Mouse (Mus musculus) midbrain, embryonic 10.5 days (tissue): ENCODE data around the gene Cdc34. TPM values are rescaled to one million over a fixed set of nuclear protein-coding genes. Genes with fewer than 3 reads are reported as not detected.

Source experiments
- DNase-seq: peaks from one replicate; pipeline ENCODE4 v3.0.0-alpha.2; 2017; ENCODE audit warnings: low spot score
- H3K27ac ChIP-seq: fragments of 300-500 bp; sonication (generic); replicated peaks from 2 replicates; pipeline ENCODE4 v1.5.1; 2016; ENCODE audit warnings: mild to moderate bottlenecking
- H3K27me3 ChIP-seq: fragments of 300-500 bp; sonication (generic); 2 replicates; pipeline ENCODE4 v1.6.1; 2016; ENCODE audit warnings: low read depth, mild to moderate bottlenecking; ENCODE audit not compliant: poor library complexity, severe bottlenecking
- H3K36me3 ChIP-seq: fragments of 300-500 bp; sonication (generic); 2 replicates; pipeline ENCODE4 v1.6.1; 2016; ENCODE audit warnings: mild to moderate bottlenecking, moderate library complexity
- H3K4me1 ChIP-seq: fragments of 300-500 bp; sonication (generic); 2 replicates; pipeline ENCODE4 v1.6.1; 2016
- H3K4me3 ChIP-seq: fragments of 300-500 bp; sonication (generic); 2 replicates; pipeline ENCODE4 v1.5.1; 2016; ENCODE audit warnings: mild to moderate bottlenecking, moderate library complexity
- H3K9me3 ChIP-seq: fragments of 300-500 bp; sonication (generic); replicated peaks from 2 replicates; pipeline ENCODE4 v1.6.1; 2016; ENCODE audit warnings: mild to moderate bottlenecking
- WGBS: fragments of 180-500 bp; shearing (Covaris S2); methylation state at CpG from one replicate; pipeline ENCODE4 v1.1.7; 2016; 5-methylcytosine and 5-hydroxymethylcytosine counted together
- polyA plus RNA-seq: library from polyadenylated mRNA; unstranded; fragments of >200 nt; fragmentation: Nextera tagmentation; extraction: Ambion mirVana; gene quantifications from 2 replicates; pipeline ENCODE4 v1.2.1, GENCODE M21; 2016

The Cdc34 gene
- polyA plus RNA-seq, 1 experiment from 2014 or later = 270 TPM

DNA sequence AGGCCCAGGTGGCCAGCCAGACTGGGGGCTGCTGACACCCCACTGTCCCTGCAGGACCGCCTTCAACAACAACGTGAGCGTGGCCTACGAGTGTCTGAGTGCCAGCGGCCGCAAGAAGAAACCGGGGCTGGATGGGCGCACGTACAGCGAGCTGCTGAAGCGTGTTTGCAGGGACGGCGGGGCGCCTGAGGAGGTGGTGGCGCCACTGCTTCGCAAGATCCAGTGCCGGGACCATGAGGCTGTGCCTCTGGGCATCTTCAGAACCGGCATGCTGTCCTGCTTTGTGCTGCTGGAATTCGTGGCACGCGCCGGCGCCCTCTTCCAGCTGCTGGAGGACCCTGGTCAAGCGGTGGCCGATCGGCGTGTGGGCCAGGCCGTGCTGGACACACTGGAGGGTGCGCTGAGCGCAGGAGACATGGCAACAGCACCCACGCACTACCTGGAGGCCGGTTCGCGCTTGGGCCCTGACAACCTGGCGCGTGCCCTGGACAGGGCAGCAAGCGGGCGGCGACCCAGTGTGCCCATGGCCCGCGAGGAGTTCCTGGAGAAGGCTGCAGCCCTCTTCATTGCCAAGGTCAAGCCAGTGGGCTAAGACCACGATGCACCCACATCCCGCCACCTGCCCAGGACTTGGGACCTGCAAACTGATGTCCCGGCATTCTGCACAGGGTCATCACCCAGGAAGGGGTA, 6.5 kb upstream of the Cdc34 start:
- Histone ChIP-seq H3K4me3 (peak overlapping the region; percentile 9; the same call in 1 of the 2 replicates), H3K4me1 (peaks cover 17% of the 10 kb centered on the region), H3K27ac (no peak overlapping the region), H3K36me3 (peaks cover 46% of the 10 kb centered on the region), H3K27me3 (peaks cover 8% of the 10 kb centered on the region; the same call in 1 of the 2 replicates), H3K9me3 (no peaks in the 10 kb centered on the region)
- 57% methylated on average over 44 of the region's 44 CpGs for WGBS
- no peak for DNase-seq

DNA sequence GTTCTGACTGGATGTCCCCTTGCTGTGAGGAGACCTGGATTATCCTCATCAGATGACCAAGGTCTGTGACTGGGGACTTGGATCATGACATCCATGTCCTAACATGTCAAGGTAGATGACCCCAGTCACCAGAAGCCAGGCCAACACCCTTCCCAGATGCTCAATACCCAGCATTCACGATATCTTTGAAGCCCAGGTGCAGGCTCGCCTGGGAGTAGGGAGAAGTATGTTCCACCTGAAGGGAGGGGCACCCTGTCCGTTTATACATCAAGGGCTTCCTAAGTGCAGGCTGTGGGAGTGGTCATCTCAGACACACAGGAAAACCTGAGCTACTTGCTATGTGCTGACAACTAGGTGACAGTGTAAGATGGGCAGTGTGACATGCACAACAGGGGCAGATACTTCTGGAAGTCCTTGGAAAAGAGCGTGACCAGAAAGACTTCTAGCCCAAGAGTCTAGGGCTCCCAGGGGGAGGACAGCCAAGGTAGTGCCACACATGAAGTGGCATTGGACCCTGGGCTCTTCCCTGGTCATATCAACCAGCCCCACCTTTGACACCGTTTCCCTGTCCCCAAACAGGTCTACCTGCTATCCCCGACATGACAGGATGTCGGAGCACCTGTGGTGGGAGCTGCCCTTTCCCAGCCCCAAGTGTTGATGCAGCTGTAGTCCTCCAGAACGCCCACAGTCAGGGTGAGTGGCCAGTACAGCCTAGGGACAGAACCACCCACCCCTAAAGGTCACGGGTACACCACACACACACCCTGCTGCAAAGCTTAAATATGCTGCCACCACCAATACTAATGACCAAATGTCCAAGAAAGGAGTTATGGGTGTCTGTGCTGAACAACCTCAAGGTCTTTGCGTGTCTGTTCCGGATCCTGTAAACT, 1.1 kb upstream of the Cdc34 start:
- H3K9me3 ChIP-seq = no peaks in the 10 kb centered on the region

DNA sequence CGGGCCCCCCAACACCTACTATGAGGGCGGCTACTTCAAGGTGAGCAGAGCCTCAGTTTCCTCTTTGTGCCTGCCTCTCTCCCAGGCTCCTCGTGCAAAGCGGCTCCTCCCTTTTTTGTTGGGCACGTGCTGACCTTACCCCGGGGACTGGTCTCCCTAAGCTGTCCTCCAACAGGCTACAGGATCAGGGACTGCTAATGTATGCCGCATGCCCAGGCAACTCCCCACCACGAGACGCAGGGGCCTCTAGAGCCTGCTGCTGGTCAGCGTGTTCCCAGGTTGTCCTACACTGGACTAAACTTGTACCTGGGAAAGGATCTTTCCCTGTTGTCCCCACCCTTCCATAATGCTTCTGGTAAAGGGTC, 538 bp downstream of the Cdc34 start:
- peak; percentile 46 for DNase-seq
- WGBS = 0% methylated on average over 10 of the region's 10 CpGs
- Histone ChIP-seq H3K27ac (peak overlapping the region; percentile 87), H3K36me3 (peaks cover 39% of the 10 kb centered on the region), H3K9me3 (no peaks in the 10 kb centered on the region), H3K27me3 (no peaks in the 10 kb centered on the region), H3K4me1 (peaks cover 31% of the 10 kb centered on the region), H3K4me3 (peak overlapping the region; percentile 79)

More for the DNA sequence above, 1.1 kb upstream of the Cdc34 start:
- WGBS = 39% methylated on average over 11 of the region's 11 CpGs
- peaks cover 27% of the 10 kb centered on the region for H3K36me3 ChIP-seq
- H3K27ac ChIP-seq = peak overlapping the region; percentile 87
- peak overlapping the region; percentile 79 for H3K4me3 ChIP-seq
- peaks cover 31% of the 10 kb centered on the region for H3K4me1 ChIP-seq
- no peak for DNase-seq
- peaks cover 2% of the 10 kb centered on the region; the same call in 1 of the 2 replicates for H3K27me3 ChIP-seq

DNA sequence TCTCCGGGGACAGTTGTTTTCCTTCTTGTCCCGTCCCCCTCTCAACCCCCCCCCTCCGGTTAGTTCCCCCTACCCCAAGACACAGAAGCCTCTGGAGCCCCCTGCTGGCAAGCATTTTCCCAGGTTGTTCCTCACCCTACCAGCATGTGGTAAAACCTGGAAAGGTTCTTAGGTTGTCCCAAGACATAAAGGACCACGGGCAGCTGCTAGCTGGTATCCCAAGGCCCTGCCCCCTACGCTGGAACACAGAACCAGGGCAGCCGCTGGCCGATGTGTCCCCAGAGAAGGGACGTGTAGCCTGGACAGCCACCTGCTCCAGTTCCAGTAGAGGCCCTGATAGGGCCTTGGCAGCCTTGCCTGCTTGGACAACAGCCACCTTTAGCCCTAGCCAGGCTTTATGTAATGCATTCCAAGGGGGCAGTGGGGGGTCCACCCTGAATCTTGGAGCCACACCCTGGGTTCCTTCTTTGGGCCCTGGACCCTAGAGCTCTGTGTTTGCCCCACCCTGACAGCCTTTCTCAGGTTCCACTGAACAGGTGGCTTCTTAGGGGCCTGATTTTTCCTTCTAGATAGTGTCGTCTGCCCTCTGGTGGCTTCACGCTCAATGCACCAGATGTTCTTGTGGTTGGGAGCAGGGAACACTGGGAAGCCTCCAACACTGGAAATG, 1.1 kb downstream of the Cdc34 start:
- no peaks in the 10 kb centered on the region for H3K9me3 ChIP-seq
- peak overlapping the region; percentile 87 for H3K27ac ChIP-seq
- H3K4me1 ChIP-seq = peaks cover 31% of the 10 kb centered on the region
- 9% methylated on average over 10 of the region's 10 CpGs for WGBS
- peak overlapping the region; percentile 79 for H3K4me3 ChIP-seq
- H3K36me3 ChIP-seq = peaks cover 44% of the 10 kb centered on the region
- no peaks in the 10 kb centered on the region for H3K27me3 ChIP-seq
- DNase-seq = peak; percentile 53

DNA sequence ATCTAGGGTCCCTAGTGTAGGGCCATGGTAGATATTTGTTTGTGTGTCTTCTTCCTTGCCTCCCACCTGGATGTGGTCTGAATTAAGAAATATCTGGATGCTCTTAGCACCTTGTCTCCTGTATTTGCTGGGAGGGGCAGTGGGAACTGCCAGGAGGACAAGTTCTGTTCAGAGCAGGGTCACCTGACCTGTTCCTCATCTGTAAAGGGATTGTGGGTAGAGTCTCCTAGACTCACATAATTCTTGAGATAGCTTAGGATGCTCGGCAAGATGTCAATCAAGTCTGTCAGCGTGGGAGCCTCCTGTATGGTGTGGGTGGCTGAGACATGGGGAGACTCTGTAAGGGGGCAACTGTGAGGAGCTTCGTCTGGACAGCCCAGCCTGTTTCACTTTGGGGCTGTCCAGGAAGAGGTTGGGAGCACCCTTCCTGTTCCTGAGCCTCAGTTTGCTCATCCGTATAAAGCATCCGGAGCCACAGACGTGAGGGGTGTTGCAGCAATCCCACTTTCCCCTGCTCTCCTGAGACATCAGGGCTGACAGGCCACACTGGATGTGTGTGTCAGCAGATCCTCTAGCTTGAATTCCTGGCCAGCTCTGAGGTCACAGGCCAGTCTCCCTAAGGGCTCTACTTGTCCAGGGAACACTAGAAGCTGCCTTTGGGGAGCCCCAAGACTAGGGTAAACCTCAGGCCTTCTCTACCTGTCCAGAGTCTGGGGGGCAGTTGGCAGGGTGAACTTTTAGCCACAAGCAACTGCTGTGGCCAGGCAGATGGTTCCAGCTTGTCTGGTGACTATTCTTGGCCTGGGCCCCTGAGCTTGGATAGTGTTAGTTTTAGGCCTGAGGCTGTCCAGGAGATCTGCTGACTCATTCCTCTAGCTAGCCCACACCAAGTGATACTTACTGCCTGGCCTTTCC, 2.0 kb downstream of the Cdc34 start:
- 93% methylated on average over 6 of the region's 6 CpGs for whole genome bisulfite sequencing
- Histone ChIP-seq H3K4me3 (peak overlapping the region; percentile 79), H3K9me3 (no peaks in the 10 kb centered on the region), H3K4me1 (peaks cover 31% of the 10 kb centered on the region), H3K36me3 (peaks cover 53% of the 10 kb centered on the region), H3K27ac (no peak overlapping the region), H3K27me3 (no peaks in the 10 kb centered on the region)
- DNase-seq = no peak

DNA sequence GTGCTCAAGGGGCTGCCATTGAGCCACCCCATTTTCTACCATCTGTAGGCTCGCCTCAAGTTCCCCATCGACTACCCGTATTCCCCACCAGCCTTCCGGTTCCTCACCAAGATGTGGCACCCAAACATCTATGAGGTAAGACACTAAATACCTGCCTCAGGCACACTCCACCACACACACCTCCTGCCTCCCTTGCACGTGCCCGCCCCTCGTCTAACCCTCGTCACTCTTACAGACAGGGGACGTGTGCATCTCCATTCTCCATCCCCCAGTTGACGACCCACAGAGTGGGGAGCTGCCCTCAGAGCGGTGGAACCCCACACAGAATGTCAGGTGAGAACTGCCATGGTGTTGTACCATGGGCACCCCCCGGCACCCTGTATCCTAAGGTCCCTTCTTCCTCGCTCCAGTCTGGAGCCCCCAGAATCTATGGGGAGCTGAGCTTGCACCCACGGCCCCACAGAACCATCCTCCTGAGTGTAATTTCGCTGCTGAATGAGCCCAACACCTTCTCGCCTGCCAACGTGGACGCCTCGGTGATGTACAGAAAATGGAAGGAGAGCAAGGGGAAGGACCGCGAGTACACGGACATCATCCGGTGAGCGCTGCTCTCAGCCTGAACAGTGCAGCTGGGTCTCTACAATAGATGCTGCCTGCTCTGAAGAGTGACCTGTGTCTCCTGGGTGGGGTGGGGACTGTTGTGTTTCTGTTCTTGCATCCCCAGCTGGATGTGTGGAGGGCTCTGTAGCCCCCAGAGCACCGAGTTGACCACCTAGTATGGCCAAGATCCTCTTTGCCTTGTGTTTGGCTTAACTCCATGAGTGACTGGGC, 3.0 kb downstream of the Cdc34 start:
- no peaks in the 10 kb centered on the region for H3K9me3 ChIP-seq
- no peaks in the 10 kb centered on the region for H3K27me3 ChIP-seq
- H3K27ac ChIP-seq = no peak overlapping the region
- H3K4me3 ChIP-seq = no peak overlapping the region
- WGBS = 95% methylated on average over 25 of the region's 25 CpGs
- DNase-seq = no peak
- H3K36me3 ChIP-seq = peaks cover 63% of the 10 kb centered on the region
- H3K4me1 ChIP-seq = peaks cover 31% of the 10 kb centered on the region

DNA sequence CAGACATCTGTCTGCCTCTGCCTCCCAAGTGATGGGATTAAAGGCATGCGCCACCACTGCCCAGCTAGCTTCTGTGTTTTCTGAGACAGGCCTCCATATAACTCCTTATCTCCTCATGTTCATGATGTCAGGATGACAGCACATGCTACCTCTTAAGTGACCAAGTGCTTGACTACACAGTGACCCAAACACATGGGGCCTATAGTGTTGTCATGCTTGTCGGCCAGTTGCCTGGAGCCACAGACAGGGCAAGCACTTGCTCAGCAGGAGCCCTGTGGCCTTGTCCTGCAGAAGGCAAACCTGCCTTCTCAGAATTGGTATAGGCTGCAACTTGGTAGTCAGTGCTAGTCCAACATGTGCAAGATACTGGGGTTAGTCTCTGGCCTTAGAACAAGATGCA, 4.2 kb downstream of the Cdc34 start:
- no peaks in the 10 kb centered on the region for H3K27me3 ChIP-seq
- peaks cover 65% of the 10 kb centered on the region for H3K36me3 ChIP-seq
- DNase-seq = no peak
- H3K4me3 ChIP-seq = no peak overlapping the region
- no peaks in the 10 kb centered on the region for H3K9me3 ChIP-seq
- peaks cover 24% of the 10 kb centered on the region for H3K4me1 ChIP-seq
- WGBS = 93% methylated on average over 2 of the region's 2 CpGs
- H3K27ac ChIP-seq = no peak overlapping the region

DNA sequence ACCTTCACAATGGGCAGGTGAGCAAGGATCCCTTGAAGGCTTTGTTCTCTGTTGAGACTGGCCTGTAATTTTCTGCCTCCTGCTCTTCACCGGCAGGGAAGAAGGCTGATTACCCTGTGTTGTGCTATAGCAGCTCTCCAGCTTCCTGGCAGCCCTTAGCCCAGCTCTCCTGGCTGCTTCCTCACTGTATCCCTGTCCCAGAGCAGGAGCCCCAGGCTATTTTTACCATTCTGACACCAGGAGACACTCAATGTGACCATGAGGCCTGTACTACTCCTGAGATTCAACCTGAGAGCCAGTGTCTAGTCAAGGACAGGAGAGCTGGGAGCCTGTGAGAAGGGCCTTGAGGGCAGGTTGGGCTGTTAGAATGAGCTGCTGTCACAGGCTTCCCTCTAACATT, 4.7 kb downstream of the Cdc34 start:
- H3K27me3 ChIP-seq = no peaks in the 10 kb centered on the region
- H3K4me3 ChIP-seq = no peak overlapping the region
- DNase-seq = no peak
- no peaks in the 10 kb centered on the region for H3K9me3 ChIP-seq
- H3K27ac ChIP-seq = no peak overlapping the region
- peaks cover 65% of the 10 kb centered on the region for H3K36me3 ChIP-seq
- peaks cover 21% of the 10 kb centered on the region for H3K4me1 ChIP-seq
- 100% methylated on average over 1 of the region's 1 CpGs for WGBS

DNA sequence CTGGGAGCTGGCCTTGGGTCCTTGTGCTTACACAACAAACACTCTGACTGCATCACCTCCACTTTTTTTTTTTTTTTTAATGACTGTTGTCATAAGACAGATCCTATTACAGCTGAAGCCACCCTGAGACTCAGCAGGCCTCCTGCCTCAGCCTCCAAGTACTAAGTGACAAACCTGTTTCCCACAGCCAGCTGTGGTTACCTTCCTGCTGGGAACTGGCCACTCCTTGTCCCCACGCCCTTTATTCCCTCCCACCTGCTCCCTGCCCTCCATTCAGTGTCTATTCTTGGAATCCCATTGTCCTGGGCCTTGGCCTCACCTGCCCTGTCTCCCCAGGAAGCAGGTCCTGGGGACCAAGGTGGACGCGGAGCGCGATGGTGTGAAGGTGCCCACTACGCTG, 5.5 kb downstream of the Cdc34 start:
- peaks cover 65% of the 10 kb centered on the region for H3K36me3 ChIP-seq
- no peak for DNase-seq

DNA sequence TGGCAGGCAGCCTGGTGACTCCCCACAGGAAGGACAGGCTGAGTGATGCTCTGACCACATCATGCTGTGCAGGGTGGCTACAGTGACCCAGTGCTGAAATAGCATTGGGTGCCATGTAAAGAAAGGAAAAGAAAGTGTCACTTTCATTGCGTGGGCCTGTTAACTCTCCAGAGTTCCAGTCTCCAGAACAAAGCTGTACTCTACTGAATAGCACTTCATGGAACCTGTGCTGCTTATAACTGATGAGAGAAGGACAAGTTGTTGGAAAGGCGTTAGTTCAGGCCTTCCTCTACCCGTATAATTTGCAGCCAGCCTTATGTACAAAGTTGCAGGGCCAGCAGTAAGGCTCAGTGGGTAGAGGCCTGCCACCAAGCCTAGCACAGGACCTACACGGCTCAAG, 6.7 kb downstream of the Cdc34 start, which contains the start of gene Gzmm:
Gzmm (plus strand) TSS at position 301 of the 400 bp plus-strand sequence.
- Histone ChIP-seq H3K27ac (no peak within 1 kb of the TSS), H3K4me1 (peaks cover 9% of the 10 kb centered on the region), H3K9me3 (peaks cover 2% of the 10 kb centered on the region; the same call in 1 of the 2 replicates), H3K27me3 (no peaks in the 10 kb centered on the region), H3K4me3 (no peak within 1 kb of the TSS), H3K36me3 (peaks cover 64% of the 10 kb centered on the region)
- DNase-seq = no peak
- 85% methylated on average over 4 of the region's 4 CpGs for WGBS

More for the DNA sequence above, 5.5 kb downstream of the Cdc34 start:
- WGBS = 95% methylated on average over 6 of the region's 6 CpGs
- Histone ChIP-seq H3K4me1 (peaks cover 21% of the 10 kb centered on the region), H3K27ac (no peak overlapping the region), H3K4me3 (no peak overlapping the region), H3K9me3 (peaks cover 1% of the 10 kb centered on the region; the same call in 1 of the 2 replicates), H3K27me3 (no peaks in the 10 kb centered on the region)

DNA sequence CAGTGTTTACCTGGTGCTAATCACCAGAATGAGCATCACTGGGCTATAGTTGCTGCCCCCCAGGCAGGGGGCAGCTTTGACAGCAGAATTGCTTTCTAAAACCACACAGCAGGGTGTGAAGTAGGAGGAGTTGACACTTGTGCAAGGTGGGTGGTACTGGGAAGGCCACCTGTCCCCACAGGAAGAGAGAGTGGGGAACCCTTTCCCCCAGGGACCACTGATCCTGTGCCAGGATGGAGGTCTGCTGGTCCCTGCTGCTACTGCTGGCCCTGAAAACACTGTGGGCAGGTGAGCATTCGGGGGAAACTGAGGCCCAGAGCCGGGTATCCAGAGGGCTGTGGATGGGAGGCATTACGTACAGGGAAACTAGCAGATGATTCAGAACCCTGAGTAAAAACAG, 7.2 kb downstream of the Cdc34 start:
- H3K9me3 ChIP-seq = peaks cover 2% of the 10 kb centered on the region; the same call in 1 of the 2 replicates
- H3K27me3 ChIP-seq = no peaks in the 10 kb centered on the region
- H3K27ac ChIP-seq = no peak overlapping the region
- peaks cover 4% of the 10 kb centered on the region for H3K4me1 ChIP-seq
- no peak for DNase-seq
- H3K4me3 ChIP-seq = no peak overlapping the region
- 98% methylated on average over 3 of the region's 3 CpGs for WGBS
- peaks cover 59% of the 10 kb centered on the region for H3K36me3 ChIP-seq
